Mouse (Mus musculus): ENCODE measurements around the gene Sdr39u1. TPM values are rescaled to one million over a fixed set of nuclear protein-coding genes. Genes with fewer than 3 reads are reported as not detected.

Sdr39u1 gene
- polyA plus RNA-seq, 1 experiment from 2014 or later: 55.0 TPM

DNA sequence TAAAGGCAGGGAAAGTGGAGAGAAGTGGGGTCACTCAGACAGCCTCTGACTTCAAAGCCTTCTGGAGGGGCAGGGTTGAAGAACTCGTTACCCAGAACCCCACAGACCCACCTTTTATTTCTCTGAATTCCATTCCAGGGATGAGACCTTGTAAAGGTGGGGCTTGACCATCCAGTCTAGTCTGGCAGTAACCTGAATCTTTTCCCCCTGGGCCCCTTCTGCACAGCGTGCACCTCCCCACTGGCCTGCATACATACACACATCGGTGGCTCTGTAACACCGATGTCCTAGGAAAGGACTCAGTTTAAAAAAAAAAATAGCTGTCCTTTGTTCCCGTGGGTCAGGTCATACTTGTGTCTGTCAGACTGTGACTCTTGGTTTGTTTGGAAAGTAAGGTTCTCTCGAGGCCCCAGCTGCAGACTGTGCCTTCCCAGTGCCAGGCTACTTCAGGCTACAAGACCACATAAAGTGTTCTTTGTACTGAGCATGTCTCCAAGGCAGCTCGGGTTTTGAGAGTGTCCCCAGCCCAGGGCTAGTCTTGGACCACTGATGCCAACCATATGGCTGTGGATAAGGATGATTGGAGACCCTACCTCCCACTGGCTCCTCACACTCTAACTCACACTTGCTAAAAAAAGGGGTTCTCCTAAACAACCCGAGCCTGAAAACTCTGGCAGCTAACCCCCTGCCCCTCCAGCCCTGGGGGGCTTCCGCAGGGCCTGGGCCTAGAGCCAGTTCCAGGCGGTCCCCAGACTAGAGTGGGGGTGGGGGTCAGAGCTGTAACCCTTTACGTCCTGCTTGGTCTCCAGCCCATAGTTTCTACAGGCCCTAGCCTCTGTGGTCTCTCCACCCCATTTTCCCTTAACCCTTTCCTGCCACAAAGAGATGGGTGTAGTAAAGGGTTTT lies 47.2 kb downstream of the Sdr39u1 start:
- no peaks in the 10 kb centered on the region for H3K27me3 ChIP-seq (ENCODE audit: control insufficient read depth, insufficient read depth, low read depth, low read length)
- peak; percentile 82 for ATAC-seq (ENCODE audit: low read depth)
- H3K4me3 ChIP-seq (ENCODE audit: low read length): peak overlapping the region; percentile 69
- no peaks in the 10 kb centered on the region for H3K9me3 ChIP-seq (ENCODE audit: control insufficient read depth, low read length)
- peak overlapping the region; percentile 99 for H3K27ac ChIP-seq (ENCODE audit: low read length)
- peaks cover 45% of the 10 kb centered on the region for H3K4me1 ChIP-seq (replicated peaks; ENCODE audit: control insufficient read depth, insufficient read depth, low read length)
- H3K36me3 ChIP-seq (ENCODE audit: control insufficient read depth, insufficient read depth, low read length): no peaks in the 10 kb centered on the region; the same call in 1 of the 2 replicates
- 3% methylated on average over 11 of the region's 11 CpGs for WGBS
- H3K4me2 ChIP-seq (ENCODE audit: low read depth, low read length): peak overlapping the region; percentile 76
- H3K9ac ChIP-seq (ENCODE audit: low read length): peak overlapping the region; percentile 80

DNA sequence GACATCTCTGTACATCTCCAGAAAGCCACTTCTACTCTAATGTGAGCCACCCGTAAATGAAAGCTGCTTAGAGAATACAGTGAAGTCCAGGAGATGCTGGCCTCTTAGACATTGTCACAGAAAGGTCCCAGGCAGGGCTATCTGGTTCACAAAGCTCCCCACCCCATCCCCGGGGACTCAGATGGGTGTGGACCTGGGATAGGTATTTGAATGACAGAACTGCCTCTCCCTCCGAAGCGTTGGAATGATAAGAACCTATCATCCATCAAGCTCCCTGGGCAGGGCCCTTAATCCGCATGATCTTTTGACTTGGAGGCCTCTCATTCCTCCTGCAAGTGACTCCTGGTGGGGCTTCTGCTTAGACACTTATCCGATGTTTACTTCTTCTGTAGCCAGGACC lies 49.2 kb downstream of the Sdr39u1 start:
- H3K9ac ChIP-seq (ENCODE audit: low read length): no peak overlapping the region
- no peak overlapping the region for H3K4me2 ChIP-seq (ENCODE audit: low read depth, low read length)
- H3K9me3 ChIP-seq (ENCODE audit: control insufficient read depth, low read length): no peaks in the 10 kb centered on the region
- no peak overlapping the region for H3K4me3 ChIP-seq (ENCODE audit: low read length)
- ATAC-seq (ENCODE audit: low read depth): no peak
- no peak overlapping the region for H3K27ac ChIP-seq (ENCODE audit: low read length)
- no peaks in the 10 kb centered on the region for H3K27me3 ChIP-seq (ENCODE audit: control insufficient read depth, insufficient read depth, low read depth, low read length)
- no peaks in the 10 kb centered on the region for H3K36me3 ChIP-seq (ENCODE audit: control insufficient read depth, insufficient read depth, low read length)
- WGBS: 52% methylated on average over 6 of the region's 6 CpGs
- H3K4me1 ChIP-seq (replicated peaks; ENCODE audit: control insufficient read depth, insufficient read depth, low read length): peaks cover 26% of the 10 kb centered on the region

Other genes with a start within 250 kb of the Sdr39u1 start
- 52.0 and 57.0 TPM in 2 replicates for gene Mdp1, start 239.8 kb downstream of the Sdr39u1 start, polyA plus RNA-seq (2015; fragmentation: Nextera tagmentation; extraction: Ambion mirVana)
- gene Gmpr2, start 228.4 kb downstream of the Sdr39u1 start, polyA plus RNA-seq (2015; fragmentation: Nextera tagmentation; extraction: Ambion mirVana): 62.2 and 67.1 TPM in 2 replicates
- 499 and 508 TPM in 2 replicates for gene Nedd8, start 228.2 kb downstream of the Sdr39u1 start, polyA plus RNA-seq (2015; fragmentation: Nextera tagmentation; extraction: Ambion mirVana)
- 45.5 and 46.2 TPM in 2 replicates for gene Tinf2, start 218.5 kb downstream of the Sdr39u1 start, polyA plus RNA-seq (2015; fragmentation: Nextera tagmentation; extraction: Ambion mirVana)
- gene Tgm1, start 186.4 kb downstream of the Sdr39u1 start, polyA plus RNA-seq (2015; fragmentation: Nextera tagmentation; extraction: Ambion mirVana): 3.2 and 6.0 TPM in 2 replicates
- 34.2 and 35.0 TPM in 2 replicates for gene Rabggta, start 178.0 kb downstream of the Sdr39u1 start, polyA plus RNA-seq (2015; fragmentation: Nextera tagmentation; extraction: Ambion mirVana)
- 88.5 and 95.0 TPM in 2 replicates for gene Dhrs1, start 154.6 kb downstream of the Sdr39u1 start, polyA plus RNA-seq (2015; fragmentation: Nextera tagmentation; extraction: Ambion mirVana)
- gene Nop9, start 154.6 kb downstream of the Sdr39u1 start, polyA plus RNA-seq (2015; fragmentation: Nextera tagmentation; extraction: Ambion mirVana): 32.6 and 37.8 TPM in 2 replicates
- gene Cideb, start 141.8 kb downstream of the Sdr39u1 start, polyA plus RNA-seq (2015; fragmentation: Nextera tagmentation; extraction: Ambion mirVana): 1.0 and 1.5 TPM in 2 replicates
- 0.20 and 0.23 TPM in 2 replicates for gene Ltb4r2, start 138.9 kb downstream of the Sdr39u1 start, polyA plus RNA-seq (2015; fragmentation: Nextera tagmentation; extraction: Ambion mirVana)
- gene Ltb4r1, start 134.3 kb downstream of the Sdr39u1 start, polyA plus RNA-seq (2015; fragmentation: Nextera tagmentation; extraction: Ambion mirVana): 2.6 and 3.5 TPM in 2 replicates
- gene Adcy4, start 116.2 kb downstream of the Sdr39u1 start, polyA plus RNA-seq (2015; fragmentation: Nextera tagmentation; extraction: Ambion mirVana): 20.0 and 20.8 TPM in 2 replicates
- gene Ripk3, start 111.4 kb downstream of the Sdr39u1 start, polyA plus RNA-seq (2015; fragmentation: Nextera tagmentation; extraction: Ambion mirVana): 38.9 and 40.8 TPM in 2 replicates
- gene Nfatc4, start 77.1 kb downstream of the Sdr39u1 start, polyA plus RNA-seq (2015; fragmentation: Nextera tagmentation; extraction: Ambion mirVana): 48.2 and 48.5 TPM in 2 replicates
- 16.9 and 18.8 TPM in 2 replicates for gene Nynrin, start 46.3 kb downstream of the Sdr39u1 start, polyA plus RNA-seq (2015; fragmentation: Nextera tagmentation; extraction: Ambion mirVana)
- gene Cbln3, start 15.9 kb downstream of the Sdr39u1 start, polyA plus RNA-seq (2015; fragmentation: Nextera tagmentation; extraction: Ambion mirVana): 1.1 and 1.2 TPM in 2 replicates
- gene Khnyn, start 15.3 kb downstream of the Sdr39u1 start, polyA plus RNA-seq (2015; fragmentation: Nextera tagmentation; extraction: Ambion mirVana): 17.8 and 19.5 TPM in 2 replicates
- 6.5 and 8.9 TPM in 2 replicates for gene Cma1, start 44.4 kb upstream of the Sdr39u1 start, polyA plus RNA-seq (2015; fragmentation: Nextera tagmentation; extraction: Ambion mirVana)
- not detected in 2 replicates for gene Cma2, start 50.7 kb upstream of the Sdr39u1 start, polyA plus RNA-seq (2015; fragmentation: Nextera tagmentation; extraction: Ambion mirVana)
- gene Mcpt1, start 117.7 kb upstream of the Sdr39u1 start, polyA plus RNA-seq (2015; fragmentation: Nextera tagmentation; extraction: Ambion mirVana): not detected in 2 replicates
- gene Mcpt9, start 130.2 kb upstream of the Sdr39u1 start, polyA plus RNA-seq (2015; fragmentation: Nextera tagmentation; extraction: Ambion mirVana): not detected in 2 replicates
- gene Mcpt2, start 141.7 kb upstream of the Sdr39u1 start, polyA plus RNA-seq (2015; fragmentation: Nextera tagmentation; extraction: Ambion mirVana): 0.20 TPM in 1 of 2 replicates, not detected in the other
- 0.23 and 0.83 TPM in 2 replicates for gene Mcpt4, start 162.0 kb upstream of the Sdr39u1 start, polyA plus RNA-seq (2015; fragmentation: Nextera tagmentation; extraction: Ambion mirVana)
- gene Mcpt8, start 185.0 kb upstream of the Sdr39u1 start, polyA plus RNA-seq (2015; fragmentation: Nextera tagmentation; extraction: Ambion mirVana): 0.79 and 1.0 TPM in 2 replicates
- 0.35 TPM in 1 of 2 replicates, not detected in the other for gene Ctsg, start 202.3 kb upstream of the Sdr39u1 start, polyA plus RNA-seq (2015; fragmentation: Nextera tagmentation; extraction: Ambion mirVana)
- gene Gzme, start 220.3 kb upstream of the Sdr39u1 start, polyA plus RNA-seq (2015; fragmentation: Nextera tagmentation; extraction: Ambion mirVana): not detected in 2 replicates
- not detected in 2 replicates for gene Gzmd, start 232.3 kb upstream of the Sdr39u1 start, polyA plus RNA-seq (2015; fragmentation: Nextera tagmentation; extraction: Ambion mirVana)